Mouse (Mus musculus) kidney, postnatal 0 days (tissue): ENCODE results near the gene Cbx1. TPM values are rescaled to one million over a fixed set of nuclear protein-coding genes. Genes with fewer than 3 reads are reported as not detected.

Experiments used
- ATAC-seq: fragments of 200-750 bp; cut with Nextera tagmentation; replicated peaks from 2 replicates; pipeline ENCODE4 v1.8.0; 2017; ENCODE audit warnings: low read depth, moderate number of reproducible peaks, moderate TSS enrichment, moderate library complexity; ENCODE audit not compliant: low FRiP score
- DNase-seq: peaks from one replicate; pipeline ENCODE4 v3.0.0-alpha.2; 2016; ENCODE audit warnings: low spot score
- H3K27ac ChIP-seq: fragments of 300-500 bp; sonication (generic); 2 replicates; pipeline ENCODE4 v1.5.1; 2014; ENCODE audit warnings: mild to moderate bottlenecking
- H3K27me3 ChIP-seq: fragments of 300-500 bp; sonication (generic); 2 replicates; pipeline ENCODE4 v1.6.1; 2014; ENCODE audit warnings: low read length, mixed read lengths; ENCODE audit not compliant: insufficient read depth
- H3K36me3 ChIP-seq: fragments of 300-500 bp; sonication (generic); 2 replicates; pipeline ENCODE4 v1.6.1; 2014; ENCODE audit warnings: low read length, mixed read lengths; ENCODE audit not compliant: insufficient read depth
- H3K4me1 ChIP-seq: fragments of 300-500 bp; sonication (generic); replicated peaks from 2 replicates; pipeline ENCODE4 v1.6.1; 2014; ENCODE audit warnings: antibody characterized with exemption, low read length, mixed read lengths; ENCODE audit not compliant: insufficient read depth
- H3K4me2 ChIP-seq: fragments of 300-500 bp; sonication (generic); 2 replicates; pipeline ENCODE4 v1.6.1; 2014; ENCODE audit warnings: mild to moderate bottlenecking, low read length, moderate library complexity, mixed read lengths
- H3K4me3 ChIP-seq: fragments of 300-500 bp; sonication (generic); replicated peaks from 2 replicates; pipeline ENCODE4 v1.5.1; 2014; ENCODE audit warnings: low read depth, low read length
- H3K9ac ChIP-seq: fragments of 300-500 bp; sonication (generic); 2 replicates; pipeline ENCODE4 v1.6.1; 2014; ENCODE audit warnings: low read depth, low read length
- H3K9me3 ChIP-seq: fragments of 300-500 bp; sonication (generic); replicated peaks from 2 replicates; pipeline ENCODE4 v1.6.1; 2016; ENCODE audit warnings: low read length, inconsistent platforms, mixed read lengths
- CTCF ChIP-seq: IDR thresholded peaks from 2 replicates; pipeline ENCODE4 v1.5.1; 2016; ENCODE audit warnings: antibody characterized with exemption, low read depth, mild to moderate bottlenecking, moderate library complexity
- WGBS: fragments of 180-500 bp; shearing (Covaris S2); extraction: QIAGEN DNeasy Blood & Tissue Kit; methylation state at CpG from one replicate; pipeline ENCODE4 v1.1.7; 2014; 5-methylcytosine and 5-hydroxymethylcytosine counted together
- polyA plus RNA-seq: library from polyadenylated mRNA; unstranded; fragments of >200 nt; fragmentation: Nextera tagmentation; extraction: Ambion mirVana; gene quantifications from 2 replicates; pipeline ENCODE4 v1.2.1, GENCODE M21; 2015

The Cbx1 gene
- 101 and 106 TPM in 2 replicates for polyA plus RNA-seq

DNA sequence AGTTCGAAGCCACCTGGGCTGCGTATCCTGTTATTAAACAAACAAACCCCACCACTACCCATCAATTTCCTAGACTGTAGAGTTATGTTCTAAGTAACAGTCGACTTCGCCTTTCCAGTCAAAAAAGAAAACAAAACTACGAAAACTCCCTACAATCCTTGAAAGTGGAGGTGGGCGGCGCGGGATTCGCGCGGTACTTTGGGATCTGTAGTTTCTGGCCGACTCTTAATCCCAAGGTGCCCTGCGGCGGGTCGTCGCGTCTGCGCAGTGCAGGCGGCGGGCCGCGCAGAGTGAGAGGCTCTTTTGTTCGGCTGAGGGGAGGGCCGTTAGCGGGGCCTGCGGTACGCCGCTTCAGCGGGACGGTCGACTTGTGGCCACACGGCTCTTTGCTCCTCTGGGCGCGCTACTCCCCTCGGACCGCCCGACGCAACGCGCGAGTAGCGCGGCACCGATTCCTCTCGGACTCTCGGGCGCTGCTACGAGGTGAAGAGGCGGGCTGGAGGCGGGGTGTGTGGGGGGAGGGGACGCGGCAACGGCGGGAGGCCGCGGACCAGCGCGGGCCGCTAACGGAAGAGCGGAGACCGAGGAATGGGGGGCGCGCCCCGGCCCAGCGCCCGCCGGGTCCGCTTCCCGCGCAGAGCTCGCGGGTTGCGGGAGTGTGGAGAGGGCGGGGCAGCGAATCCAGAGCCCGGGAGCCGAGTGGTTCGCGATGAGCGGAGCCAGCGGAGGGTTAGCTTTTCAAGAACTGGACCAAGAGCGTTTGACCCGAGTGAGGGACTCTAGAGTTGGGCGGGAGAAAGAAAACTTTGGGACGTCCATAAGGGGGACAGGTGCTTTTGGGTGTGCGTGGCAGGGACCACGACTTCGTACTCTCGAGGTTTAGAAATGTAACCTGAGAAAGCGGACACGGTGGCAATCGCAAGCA is at the start of gene Cbx1:
Cbx1 (plus strand) TSS at position 257 of the 925 bp plus-strand sequence.
- Histone ChIP-seq H3K27ac (peak within 1 kb of the TSS; percentile 90), H3K4me1 (peaks cover 12% of the 10 kb centered on the region), H3K27me3 (no peaks in the 10 kb centered on the region), H3K4me3 (peak within 1 kb of the TSS; percentile 78), H3K9me3 (no peaks in the 10 kb centered on the region), H3K4me2 (peak within 1 kb of the TSS; percentile 54), H3K9ac (peak within 1 kb of the TSS; percentile 85), H3K36me3 (no peaks in the 10 kb centered on the region)
- peak; percentile 96 for DNase-seq
- WGBS = 1% methylated on average over 93 of the region's 93 CpGs
- TF ChIP-seq CTCF = no peak
- peak; percentile 94 for ATAC-seq

DNA sequence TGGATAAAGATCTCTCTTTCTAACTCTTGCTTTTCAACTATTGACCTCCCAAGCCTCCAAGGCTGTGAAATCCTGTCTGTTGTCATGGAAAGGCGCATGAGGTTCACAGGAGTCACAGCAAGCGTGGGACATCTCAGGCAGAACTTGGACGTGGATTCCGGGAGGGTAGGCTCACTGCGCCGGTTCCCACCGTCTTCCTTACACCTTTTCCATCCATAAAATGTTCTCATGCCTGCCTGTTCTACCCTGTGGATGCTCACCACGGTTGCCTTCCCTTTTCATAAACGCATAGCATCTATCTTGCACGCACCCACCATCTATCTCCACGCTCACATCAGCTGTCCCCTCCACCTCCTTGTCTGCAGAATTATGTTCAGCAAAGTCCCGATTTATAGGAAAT is 48.1 kb upstream of the Cbx1 start:
- peaks cover 5% of the 10 kb centered on the region; the same call in 1 of the 2 replicates for H3K4me1 ChIP-seq
- H3K36me3 ChIP-seq = no peaks in the 10 kb centered on the region
- no peaks in the 10 kb centered on the region for H3K9me3 ChIP-seq
- DNase-seq (no peak), ATAC-seq (no peak)
- H3K27ac ChIP-seq = peak overlapping the region; percentile 39; the same call in 1 of the 2 replicates
- no peak for TF ChIP-seq CTCF
- H3K4me2 ChIP-seq = peak overlapping the region; percentile 27; the same call in 1 of the 2 replicates
- H3K27me3 ChIP-seq = no peaks in the 10 kb centered on the region
- H3K4me3 ChIP-seq = no peak overlapping the region
- 61% methylated on average over 12 of the region's 12 CpGs for WGBS
- H3K9ac ChIP-seq = no peak overlapping the region

DNA sequence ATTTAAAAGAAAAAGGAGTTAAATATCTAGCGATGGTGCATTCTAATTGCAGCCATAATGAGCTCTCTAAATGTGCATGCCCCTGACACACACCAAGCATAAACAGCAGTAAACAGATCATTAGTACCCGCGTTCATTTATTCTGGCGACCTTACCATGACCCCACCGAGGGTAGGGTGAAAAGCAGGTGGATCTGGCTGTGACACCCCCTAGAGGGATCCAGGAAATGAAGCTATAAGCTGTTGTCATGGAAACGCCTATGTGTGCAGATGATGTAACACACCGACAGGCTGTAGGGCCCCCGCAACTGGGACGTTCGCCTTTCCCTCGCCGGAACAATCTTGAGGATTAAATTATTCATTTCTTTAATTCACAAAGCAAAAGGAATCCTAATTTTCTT is 46.9 kb upstream of the Cbx1 start:
- peak overlapping the region; percentile 57; the same call in 1 of the 2 replicates for H3K27ac ChIP-seq
- 24% methylated on average over 12 of the region's 12 CpGs for WGBS
- H3K9ac ChIP-seq = no peak overlapping the region
- H3K4me3 ChIP-seq = no peak overlapping the region
- peaks cover under 1% of the 10 kb centered on the region; the same call in 1 of the 2 replicates for H3K4me1 ChIP-seq
- H3K36me3 ChIP-seq = no peaks in the 10 kb centered on the region
- ATAC-seq (no peak), DNase-seq (no peak)
- H3K4me2 ChIP-seq = no peak overlapping the region
- H3K9me3 ChIP-seq = no peaks in the 10 kb centered on the region
- no peak for TF ChIP-seq CTCF
- H3K27me3 ChIP-seq = no peaks in the 10 kb centered on the region

DNA sequence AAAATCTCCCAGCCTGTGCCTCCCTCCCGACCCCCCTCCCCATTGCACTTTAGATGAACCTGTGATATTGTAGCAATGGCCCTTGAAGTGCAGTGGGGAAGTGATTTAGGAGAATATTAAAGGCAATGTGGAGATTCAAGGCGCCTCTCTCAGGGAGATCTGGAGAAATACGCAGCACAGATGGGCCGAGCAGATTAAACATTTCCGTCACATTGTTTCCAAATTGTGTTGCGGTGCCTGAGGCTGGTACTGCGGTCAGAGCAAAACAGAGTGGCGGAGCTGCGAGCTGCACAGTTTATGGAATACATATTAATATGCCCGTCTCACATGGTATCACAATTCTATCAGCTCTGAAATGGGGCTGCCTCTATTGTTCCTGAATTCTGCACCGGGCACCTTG is 45.9 kb upstream of the Cbx1 start:
- H3K4me2 ChIP-seq = no peak overlapping the region
- H3K4me1 ChIP-seq = no peaks in the 10 kb centered on the region; the same call in 1 of the 2 replicates
- H3K36me3 ChIP-seq = no peaks in the 10 kb centered on the region
- no peak overlapping the region for H3K4me3 ChIP-seq
- DNase-seq (no peak), ATAC-seq (no peak)
- no peak for TF ChIP-seq CTCF
- no peak overlapping the region for H3K27ac ChIP-seq
- H3K9ac ChIP-seq = no peak overlapping the region
- H3K9me3 ChIP-seq = no peaks in the 10 kb centered on the region
- WGBS = 44% methylated on average over 11 of the region's 11 CpGs
- H3K27me3 ChIP-seq = no peaks in the 10 kb centered on the region

DNA sequence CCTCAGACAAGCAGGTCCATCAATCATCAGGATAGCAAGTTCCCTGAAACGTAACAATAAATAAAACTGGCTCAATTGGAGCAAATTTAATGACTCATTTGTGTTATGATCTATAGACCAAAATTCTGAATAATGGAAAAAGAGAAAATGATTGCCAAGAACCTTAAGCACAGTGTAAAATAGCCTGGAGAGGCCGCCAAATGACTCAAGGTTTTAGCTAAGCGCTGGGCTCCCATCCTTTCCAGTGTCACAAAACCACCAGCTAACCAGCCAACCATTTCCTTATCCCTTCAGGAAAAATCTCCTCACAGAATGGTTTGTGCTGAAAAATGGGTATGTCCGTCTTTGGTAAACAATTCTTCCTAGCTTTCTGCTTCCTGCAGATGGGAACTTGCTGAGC is 45.0 kb upstream of the Cbx1 start:
- no peak overlapping the region for H3K4me2 ChIP-seq
- no peaks in the 10 kb centered on the region for H3K36me3 ChIP-seq
- H3K9ac ChIP-seq = no peak overlapping the region
- DNase-seq (no peak), ATAC-seq (no peak)
- TF ChIP-seq CTCF = no peak
- no peak overlapping the region for H3K27ac ChIP-seq
- no peaks in the 10 kb centered on the region for H3K27me3 ChIP-seq
- no peaks in the 10 kb centered on the region for H3K9me3 ChIP-seq
- 81% methylated on average over 4 of the region's 4 CpGs for WGBS
- no peak overlapping the region for H3K4me3 ChIP-seq
- no peaks in the 10 kb centered on the region; the same call in 1 of the 2 replicates for H3K4me1 ChIP-seq

DNA sequence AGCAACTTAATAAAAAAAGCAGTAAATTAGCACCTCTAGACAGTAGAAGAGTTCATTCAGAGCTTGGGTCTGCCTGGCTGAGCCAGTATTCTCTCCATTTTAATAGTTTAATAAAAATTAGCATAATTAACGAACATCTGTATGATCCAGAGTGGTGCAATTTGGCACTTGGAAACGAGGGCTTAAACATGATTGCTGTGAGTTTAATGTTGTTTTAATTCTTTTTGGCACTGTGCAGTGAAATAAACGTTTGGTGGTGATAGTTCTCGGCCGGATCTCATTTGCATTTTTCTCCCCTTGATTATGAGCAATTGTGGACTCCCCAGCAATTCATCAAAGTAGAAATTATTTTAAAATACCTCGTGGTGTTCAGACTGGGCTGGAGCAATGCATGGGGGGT is 42.3 kb upstream of the Cbx1 start:
- Histone ChIP-seq H3K27ac (no peak overlapping the region), H3K9ac (no peak overlapping the region), H3K4me2 (no peak overlapping the region), H3K27me3 (no peaks in the 10 kb centered on the region), H3K4me3 (no peak overlapping the region), H3K9me3 (no peaks in the 10 kb centered on the region), H3K36me3 (no peaks in the 10 kb centered on the region), H3K4me1 (no peaks in the 10 kb centered on the region; the same call in 1 of the 2 replicates)
- DNase-seq (no peak), ATAC-seq (no peak)
- WGBS = 71% methylated on average over 6 of the region's 6 CpGs
- no peak for TF ChIP-seq CTCF
